Mouse (Mus musculus) heart, adult 8-10 months (tissue): ENCODE measurements around the gene Myo1d. TPM values are rescaled to one million over a fixed set of nuclear protein-coding genes. Genes with fewer than 3 reads are reported as not detected.

Experiments
- DNase-seq: peaks from one replicate; pipeline ENCODE4 v3.0.0; 2022; ENCODE audit warnings: low spot score
- total RNA-seq, 4 experiments: library from RNA; stranded (reverse); gene quantifications; 2 replicates each; pipeline ENCODE4 v1.2.4; 2022

Myo1d gene
- total RNA-seq, 4 experiments from 2014 or later, result 7.4 to 10.4 (median 9.5) TPM

DNA sequence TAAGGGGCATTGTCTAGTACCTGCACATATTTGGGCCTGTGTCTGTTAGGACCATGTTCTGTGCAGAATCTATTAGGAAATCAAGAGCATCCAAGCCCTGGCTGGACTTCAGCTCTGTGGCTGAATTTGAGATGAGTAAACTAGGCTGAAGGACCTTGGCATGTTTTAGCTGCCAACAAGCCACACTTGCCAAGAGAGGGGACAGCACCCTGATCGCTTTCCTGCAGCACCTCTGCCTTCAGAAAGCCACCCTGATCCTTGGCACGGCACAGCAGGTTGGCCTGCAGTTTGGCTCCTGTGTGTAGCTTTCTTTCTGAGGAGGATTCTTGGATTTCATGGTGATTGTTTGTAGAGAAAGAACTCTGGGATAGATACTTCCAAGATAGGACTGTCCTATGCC lies 1.7 kb upstream of the Myo1d start:
- DNase-seq, result no peak

GRCm38 (mm10) chr11:80778916-80779526 lies 804 bp downstream of the Myo1d start:
- no peak for DNase-seq

GRCm38 (mm10) chr11:80778157-80778556 lies 1.7 kb downstream of the Myo1d start:
- no peak for DNase-seq

- DNase-seq, result no peak
Observed at GRCm38 (mm10) chr11:80777708-80778107, 2.1 kb downstream of the Myo1d start.

DNA sequence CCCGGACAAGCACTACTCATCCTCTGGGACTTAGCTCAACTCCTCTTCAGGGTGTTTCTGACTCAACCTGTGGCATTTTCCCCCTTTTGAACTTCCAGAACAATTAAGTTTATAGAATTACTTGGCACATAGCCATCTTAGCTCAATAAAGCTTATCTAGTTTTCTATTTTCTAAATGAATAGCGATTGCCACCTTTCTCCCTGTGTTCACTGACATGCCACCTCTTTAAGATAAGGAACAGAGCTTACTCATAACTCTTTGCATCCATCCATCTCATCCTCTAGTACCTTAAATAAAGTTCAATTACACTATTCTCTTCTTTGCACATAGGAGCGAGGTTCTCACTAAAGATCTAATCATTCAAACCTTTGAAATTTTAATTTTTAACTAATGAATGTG lies 4.3 kb downstream of the Myo1d start:
- DNase-seq, result no peak

DNA sequence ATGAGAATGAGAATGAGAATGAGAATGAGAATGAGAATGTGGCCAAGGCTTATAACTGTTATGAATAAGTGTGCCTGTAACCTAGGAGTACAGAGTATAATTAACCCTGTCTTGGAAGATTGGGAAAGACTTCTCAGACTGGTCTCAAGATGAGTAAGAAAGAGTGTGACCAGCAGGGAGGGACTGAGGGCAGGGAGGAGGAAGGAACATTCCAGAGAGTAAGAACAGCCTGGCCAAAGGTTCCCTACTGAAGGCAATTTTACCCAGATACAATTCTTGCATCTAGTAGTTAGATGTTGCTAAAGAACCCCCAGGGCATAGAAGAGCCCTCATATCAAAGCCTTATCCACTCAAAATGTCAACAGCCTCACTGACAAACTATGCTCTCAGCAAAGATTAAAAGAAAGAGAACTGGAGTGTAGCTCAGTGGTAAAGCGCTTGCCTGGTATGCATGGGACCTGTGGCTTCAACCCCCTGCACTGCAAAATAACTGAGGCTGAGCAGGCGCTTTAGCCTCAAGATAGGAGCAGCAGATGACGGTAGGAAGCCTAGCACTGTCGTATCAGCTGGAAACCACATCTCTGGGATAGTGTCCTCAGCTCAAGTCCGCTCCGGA lies 7.1 kb downstream of the Myo1d start:
- no peak for DNase-seq

DNA sequence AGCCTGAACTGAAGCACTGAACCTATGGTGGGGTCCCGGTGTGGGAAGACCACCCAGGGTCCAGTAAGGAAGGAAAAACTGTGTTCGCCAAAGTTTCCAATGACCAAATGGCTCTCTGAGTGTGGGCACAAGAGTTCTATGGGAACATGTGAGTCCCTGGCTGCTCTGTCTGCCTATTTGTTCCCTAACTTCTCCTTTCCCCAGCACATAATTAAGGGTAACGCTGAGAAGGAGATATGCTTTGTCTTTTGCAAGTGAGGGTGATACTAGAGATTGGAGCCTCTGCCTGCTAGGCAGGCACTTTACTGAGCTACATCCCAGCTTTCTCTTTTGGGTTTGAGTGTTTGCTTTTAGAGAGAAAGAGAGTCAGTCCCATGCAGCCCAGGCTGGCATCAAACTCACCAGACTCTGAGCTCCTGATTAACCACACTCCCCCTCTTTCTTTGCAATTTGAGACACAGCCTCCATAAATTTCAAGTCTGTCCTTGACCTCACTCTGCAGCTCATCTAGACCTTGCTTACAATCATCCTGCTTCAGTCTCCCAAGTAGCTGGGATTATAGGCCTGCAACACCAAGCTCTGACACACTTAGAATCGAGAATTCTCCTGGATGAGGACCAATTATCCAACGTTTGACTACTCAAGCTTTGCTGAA lies 8.1 kb downstream of the Myo1d start:
- DNase-seq, result no peak

- DNase-seq, result peak; percentile 22
Observed at GRCm38 (mm10) chr11:80771186-80771585, 8.6 kb downstream of the Myo1d start.

- no peak for DNase-seq
Observed at GRCm38 (mm10) chr11:80767320-80767617, 12.6 kb downstream of the Myo1d start.

DNA sequence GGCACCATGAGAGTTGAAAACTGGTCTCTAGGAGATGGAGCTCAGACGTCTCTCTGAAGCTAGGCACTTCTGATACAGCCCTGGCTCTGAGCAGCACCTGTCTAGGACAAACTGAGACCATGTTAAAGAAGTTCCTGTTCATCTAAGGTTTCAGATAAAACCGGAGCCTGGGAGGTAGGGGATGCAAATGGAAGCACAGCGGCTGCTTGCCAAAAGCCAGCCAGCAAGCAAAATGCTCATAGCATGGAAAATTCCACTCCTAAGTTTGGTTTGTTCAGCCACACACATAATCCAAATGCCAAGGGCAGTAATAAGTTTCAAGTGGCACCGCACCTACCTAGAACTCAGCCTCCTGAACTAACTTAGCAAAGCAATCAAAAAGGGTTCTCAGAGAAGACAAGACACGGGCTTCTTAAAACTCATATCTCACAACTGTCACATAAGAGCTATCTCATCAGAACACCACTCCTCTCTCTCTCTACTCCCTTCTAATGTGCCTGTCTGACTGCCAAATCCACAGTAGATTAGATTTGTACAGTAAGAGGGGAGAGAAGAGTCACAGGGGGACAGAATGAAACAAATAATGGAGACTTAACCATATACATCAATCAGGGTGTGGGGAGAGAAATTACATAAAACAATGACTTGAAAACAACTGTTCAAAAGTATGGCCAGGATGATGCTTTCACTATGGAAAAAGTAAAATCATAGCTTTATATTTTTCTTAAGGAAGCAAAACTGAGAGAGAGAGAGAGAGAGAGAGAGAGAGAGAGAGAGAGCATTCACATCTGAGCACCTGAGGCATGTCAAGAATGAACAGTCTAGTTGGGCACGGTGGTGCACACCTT lies 13.1 kb downstream of the Myo1d start:
- no peak for DNase-seq

DNA sequence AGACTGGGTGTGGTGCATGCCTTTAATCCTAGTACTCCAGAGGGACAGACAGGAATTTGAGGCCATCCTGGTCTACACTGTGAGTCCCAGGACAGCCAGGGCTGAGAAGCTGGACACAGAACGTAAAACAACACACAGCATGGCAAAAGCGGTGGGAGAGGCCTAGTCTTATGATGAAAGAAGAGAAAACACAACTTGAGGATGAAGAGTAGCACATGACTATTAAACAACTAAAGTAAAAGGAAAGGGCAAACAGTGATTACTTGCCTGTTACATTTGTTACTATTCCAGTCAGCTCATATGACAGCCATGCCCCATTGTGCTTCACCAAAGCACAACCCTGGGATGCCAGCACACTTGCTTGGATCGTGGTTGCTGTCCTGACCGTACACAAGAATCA lies 13.8 kb downstream of the Myo1d start:
- DNase-seq, result no peak

DNA sequence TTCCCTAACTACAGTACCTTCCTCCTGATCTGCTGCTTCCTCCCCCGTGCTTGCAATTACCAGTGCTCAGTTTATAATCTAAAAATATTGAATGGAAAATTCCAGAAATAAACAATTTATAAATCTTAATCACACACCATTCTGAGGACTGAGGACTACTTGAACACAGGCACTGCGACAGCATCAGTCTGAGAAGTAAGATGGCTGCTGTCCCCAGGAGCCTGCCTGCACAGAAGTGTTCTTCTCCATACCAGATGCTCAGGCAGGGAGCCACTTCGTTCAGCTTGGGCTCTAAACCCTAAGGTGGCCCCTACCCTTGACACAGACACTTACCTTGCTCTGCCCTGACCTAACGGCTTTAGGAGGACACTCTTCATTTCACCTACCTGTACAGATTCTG lies 17.8 kb downstream of the Myo1d start:
- DNase-seq, result no peak

GRCm38 (mm10) chr11:80761285-80761974 lies 18.4 kb downstream of the Myo1d start:
- DNase-seq, result no peak

DNA sequence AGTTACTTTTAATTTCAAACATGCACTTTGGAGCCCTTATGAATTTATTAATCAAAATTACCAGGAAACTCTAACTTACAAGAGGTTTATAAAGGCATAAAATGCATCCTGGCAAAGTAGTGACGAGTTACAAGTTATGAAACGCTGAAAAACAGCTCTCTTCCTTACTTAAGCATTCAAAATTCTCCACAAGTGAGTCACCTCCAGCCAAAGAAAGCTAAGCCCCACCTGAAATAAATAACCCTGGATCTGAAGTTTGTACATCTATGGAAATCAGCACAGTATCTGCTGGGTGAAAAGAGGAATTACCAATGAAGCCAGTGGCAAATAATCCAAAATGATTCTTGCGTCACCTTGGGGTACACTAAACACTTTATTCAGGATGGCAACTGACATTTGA lies 20.8 kb downstream of the Myo1d start:
- no peak for DNase-seq

GRCm38 (mm10) chr11:80754201-80754600 lies 25.6 kb downstream of the Myo1d start:
- DNase-seq, result no peak

- DNase-seq, result no peak
Observed at GRCm38 (mm10) chr11:80751168-80751567, 28.7 kb downstream of the Myo1d start.

DNA sequence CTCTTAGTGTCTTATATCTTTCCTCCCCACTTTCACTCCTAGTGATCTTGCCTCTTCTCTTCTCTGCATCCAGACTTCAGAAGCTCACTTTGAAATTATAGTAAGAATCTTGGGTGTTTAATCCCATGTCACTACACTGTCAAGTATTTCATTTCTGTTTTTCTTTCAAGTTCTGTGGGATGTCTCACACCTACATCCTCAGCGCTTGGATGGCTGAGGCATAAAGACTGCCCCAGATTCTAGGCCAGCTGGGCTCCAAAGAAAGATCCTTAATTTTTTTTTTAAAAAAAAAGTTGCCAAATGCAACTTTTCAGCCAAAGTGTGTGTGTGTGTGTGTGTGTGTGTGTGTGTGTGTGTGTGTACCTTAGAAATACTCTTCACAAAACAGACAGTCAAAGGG lies 30.6 kb downstream of the Myo1d start:
- no peak for DNase-seq

DNA sequence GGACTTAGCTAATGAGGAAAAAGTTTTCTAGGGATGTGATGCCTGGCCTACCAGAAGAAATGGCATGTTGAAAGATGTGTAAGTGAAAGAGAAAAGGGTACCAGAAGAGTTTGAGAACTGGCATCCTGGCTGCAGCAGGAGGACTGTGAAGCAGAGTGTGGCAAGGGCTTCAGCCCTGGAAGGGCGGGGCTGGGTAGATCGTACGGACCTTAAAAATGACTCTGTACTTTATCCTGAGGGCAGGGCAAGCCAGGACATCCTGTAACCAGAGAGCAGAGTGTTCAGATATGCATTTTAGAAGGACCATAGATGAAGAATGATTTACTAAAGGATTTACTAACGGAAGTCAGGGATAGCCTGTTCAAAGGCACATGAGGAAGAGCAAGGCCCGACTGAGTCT lies 34.4 kb downstream of the Myo1d start:
- DNase-seq, result no peak

DNA sequence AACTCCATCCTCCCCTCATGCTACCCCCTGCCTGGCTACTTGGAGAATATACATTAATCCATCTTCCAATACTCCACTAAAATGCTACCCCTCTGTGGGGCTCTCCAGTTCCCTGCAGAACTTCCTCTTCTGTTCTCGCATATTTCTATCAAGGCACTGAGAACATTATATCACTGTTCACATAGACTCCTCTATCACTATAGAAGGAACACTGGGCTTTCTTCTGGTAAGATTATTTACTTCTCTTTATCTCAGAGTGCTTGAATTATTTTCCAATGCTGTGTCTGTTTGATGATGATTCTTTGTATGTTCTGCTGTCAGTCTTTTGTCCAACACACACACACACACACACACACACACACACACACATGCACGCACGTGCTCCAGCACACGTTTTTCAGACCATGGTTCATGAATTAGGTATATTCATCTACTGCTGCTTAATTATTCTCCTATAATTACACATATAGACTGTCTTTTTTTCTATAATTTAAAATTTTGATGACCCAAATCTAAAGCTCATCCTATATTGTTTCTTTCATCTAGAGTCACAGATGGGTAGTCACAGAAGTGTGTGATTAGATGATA lies 35.9 kb downstream of the Myo1d start:
- DNase-seq, result no peak

DNA sequence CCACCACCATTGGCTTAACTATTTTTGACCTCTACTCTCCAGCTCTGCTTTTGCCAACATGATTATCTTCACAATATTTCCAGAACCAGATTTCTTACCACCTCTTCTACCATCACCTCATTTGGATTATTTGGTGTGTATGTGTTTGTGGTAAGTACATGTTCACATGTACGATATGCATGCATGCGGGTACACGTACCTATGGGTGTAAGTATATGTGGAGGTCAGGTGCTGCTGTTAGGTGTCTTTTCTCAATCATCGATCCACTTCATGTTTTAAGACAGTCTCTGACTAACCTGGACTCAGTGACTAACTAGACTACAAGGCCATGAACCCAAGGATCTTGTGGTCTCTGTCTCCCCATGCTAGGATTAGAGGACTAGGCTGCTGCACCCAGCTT lies 37.4 kb downstream of the Myo1d start:
- no peak for DNase-seq

- DNase-seq, result no peak
Observed at GRCm38 (mm10) chr11:80734771-80735170, 45.1 kb downstream of the Myo1d start.

- DNase-seq, result no peak
Observed at GRCm38 (mm10) chr11:80724701-80725100, 55.1 kb downstream of the Myo1d start.
